Mouse (Mus musculus): ENCODE measurements at regions not wholly inside any gene's neighbourhood (a gene's known extent, or its start where the extent isn't known, plus 50 kb on each side); places are given as distances from the start of the nearest gene placed in this dataset.

GRCm38 (mm10) chr5:41563441-41563840, 144.5 kb downstream of the Rab28 start:
- DNase-seq (ENCODE audit: low spot score), result no peak

GRCm38 (mm10) chr5:41562299-41562698, 145.7 kb downstream of the Rab28 start:
- DNase-seq (ENCODE audit: low spot score), result no peak

DNA sequence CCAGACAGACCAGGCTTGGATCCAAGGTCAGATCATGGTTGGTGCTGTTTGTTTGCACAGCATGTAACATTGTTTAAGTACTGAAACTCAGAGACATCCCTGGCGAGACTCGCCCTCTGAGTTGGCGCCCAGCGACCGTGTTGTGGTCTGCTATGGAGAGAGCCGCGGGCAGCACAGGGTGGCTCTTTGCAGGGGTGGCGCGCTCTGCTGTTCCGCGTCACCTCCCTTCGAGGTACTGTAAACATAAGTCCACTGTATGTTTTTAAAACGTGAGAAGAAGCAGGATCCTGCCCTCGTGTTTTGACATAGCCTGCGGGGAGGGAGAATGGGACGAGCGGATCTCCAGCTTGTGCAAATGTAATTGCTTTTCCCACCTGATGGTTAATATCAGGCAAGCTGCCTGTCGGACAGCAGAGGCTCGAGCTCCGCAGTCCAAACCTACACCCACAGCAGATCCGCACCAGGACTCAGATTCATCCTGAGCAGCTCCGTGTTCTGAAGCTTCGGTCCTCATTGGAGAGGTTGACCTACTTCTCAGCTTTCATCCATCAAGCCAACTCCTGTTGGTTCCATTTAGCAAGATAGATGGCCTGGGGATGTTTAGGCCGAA, 151.2 kb downstream of the Rab28 start:
- DNase-seq (ENCODE audit: low spot score), result no peak

DNA sequence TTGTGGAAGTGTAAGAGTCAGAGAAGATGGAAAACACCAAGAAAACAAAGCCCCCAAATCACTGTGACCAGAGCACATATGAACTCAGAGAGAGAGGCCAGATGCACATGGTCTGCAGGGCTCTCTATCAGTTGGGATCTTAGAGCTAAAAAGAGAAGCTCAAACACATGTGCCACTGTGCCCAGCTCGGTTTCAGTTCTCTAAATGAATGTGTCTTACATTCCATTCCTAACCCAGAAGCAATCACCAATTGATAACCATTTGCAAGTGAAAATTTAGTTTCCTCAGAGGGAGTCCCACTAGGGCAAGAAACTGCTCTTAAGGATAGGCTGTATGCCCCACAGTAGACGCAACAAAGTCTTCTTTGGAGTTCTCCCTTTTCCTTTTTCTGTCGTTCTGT, 153.6 kb downstream of the Rab28 start:
- DNase-seq (ENCODE audit: low spot score), result no peak

DNA sequence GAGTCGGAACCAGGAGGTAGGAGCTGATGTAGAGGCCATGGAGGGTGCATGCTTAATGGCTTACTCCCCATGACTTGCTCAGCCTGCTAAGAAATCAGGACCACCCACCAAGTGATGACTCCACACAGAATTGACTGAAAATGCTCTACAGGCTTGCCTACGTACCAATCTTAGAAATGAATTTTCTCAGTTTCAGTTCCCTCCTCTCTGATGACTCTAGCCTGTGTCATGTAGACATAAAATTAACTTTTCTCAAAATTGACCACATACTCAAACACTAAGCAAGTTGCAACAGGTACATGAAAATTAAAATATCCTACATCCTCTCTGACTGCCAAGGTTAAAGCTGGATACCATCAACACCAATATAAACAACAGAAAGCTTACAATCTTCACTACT, 157.9 kb downstream of the Rab28 start:
- DNase-seq (ENCODE audit: low spot score), result no peak

GRCm38 (mm10) chr5:41546909-41547308, 161.0 kb downstream of the Rab28 start:
- DNase-seq (ENCODE audit: low spot score), result no peak

DNA sequence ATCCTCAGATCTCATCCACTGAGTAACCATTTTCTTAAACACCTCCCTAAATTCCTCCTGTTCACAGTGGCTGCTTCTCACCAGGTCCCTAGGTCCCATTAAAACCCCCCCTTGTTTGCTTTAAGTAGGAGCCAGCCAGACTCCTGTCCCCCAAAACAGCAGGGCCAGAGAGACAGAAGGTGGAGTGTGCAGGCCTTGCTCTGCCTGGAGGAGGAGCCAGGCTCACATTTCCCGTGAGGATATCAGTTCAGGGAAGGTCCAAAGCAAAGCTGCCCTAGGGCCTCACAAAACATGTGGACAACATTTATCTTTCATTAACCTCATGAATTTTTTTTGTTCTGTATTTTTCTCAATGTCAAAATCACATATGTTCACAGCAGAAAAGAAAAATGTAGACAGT, 167.2 kb downstream of the Rab28 start:
- no peak for DNase-seq (ENCODE audit: low spot score)

GRCm38 (mm10) chr5:41534598-41534997, 173.4 kb downstream of the Rab28 start:
- DNase-seq (ENCODE audit: low spot score), result peak; percentile 11

Measured in ovary, postnatal 14 days (tissue).